Mouse (Mus musculus): ENCODE data around the gene Cwc27. TPM values are rescaled to one million over a fixed set of nuclear protein-coding genes. Genes with fewer than 3 reads are reported as not detected.

Gene Cwc27
- polyA plus RNA-seq, 1 experiment from 2014 or later: 25.4 TPM

DNA sequence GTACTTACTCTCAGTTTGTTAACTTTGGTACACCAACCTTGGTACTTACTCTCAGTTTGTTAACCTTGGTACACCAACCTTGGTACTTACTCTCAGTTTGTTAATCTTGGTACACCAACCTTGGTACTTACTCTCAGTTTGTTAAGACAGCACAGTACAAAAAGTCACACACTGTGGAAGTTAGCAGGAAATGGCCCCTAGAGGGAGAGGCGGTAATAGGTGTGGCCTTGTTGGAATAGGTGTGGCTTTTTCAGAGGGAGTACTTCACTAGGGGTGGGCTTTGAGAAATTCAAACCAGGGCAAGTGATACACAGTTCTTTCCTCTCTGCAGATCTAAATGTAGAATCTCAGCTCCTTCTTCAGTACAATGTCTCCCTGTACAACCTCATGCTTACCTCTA is 172.8 kb downstream of the Cwc27 start:
- no peak overlapping the region for H3K4me3 ChIP-seq (replicated peaks; ENCODE audit: low read depth, low read length)
- H3K4me1 ChIP-seq (replicated peaks; ENCODE audit: insufficient read depth, low read length): peaks cover 6% of the 10 kb centered on the region; the same call in 1 of the 2 replicates
- no peaks in the 10 kb centered on the region for H3K27me3 ChIP-seq (ENCODE audit: insufficient read depth, low read length)
- no peaks in the 10 kb centered on the region for H3K9me3 ChIP-seq (replicated peaks; ENCODE audit: low read length)
- H3K36me3 ChIP-seq (ENCODE audit: insufficient read depth, low read length): no peaks in the 10 kb centered on the region
- H3K27ac ChIP-seq: no peak overlapping the region
- no peak for TF ChIP-seq CTCF (IDR thresholded peaks at IDR 0.05; ENCODE audit: low read depth)
- no peak overlapping the region for H3K4me2 ChIP-seq (ENCODE audit: low read length)
- no peak overlapping the region for H3K9ac ChIP-seq (ENCODE audit: low read depth, low read length)
- ATAC-seq (replicated peaks; ENCODE audit: low FRiP score, low read depth) (no peak), DNase-seq (ENCODE audit: low spot score) (no peak)
- WGBS: 76% methylated on average over 1 of the region's 1 CpGs

DNA sequence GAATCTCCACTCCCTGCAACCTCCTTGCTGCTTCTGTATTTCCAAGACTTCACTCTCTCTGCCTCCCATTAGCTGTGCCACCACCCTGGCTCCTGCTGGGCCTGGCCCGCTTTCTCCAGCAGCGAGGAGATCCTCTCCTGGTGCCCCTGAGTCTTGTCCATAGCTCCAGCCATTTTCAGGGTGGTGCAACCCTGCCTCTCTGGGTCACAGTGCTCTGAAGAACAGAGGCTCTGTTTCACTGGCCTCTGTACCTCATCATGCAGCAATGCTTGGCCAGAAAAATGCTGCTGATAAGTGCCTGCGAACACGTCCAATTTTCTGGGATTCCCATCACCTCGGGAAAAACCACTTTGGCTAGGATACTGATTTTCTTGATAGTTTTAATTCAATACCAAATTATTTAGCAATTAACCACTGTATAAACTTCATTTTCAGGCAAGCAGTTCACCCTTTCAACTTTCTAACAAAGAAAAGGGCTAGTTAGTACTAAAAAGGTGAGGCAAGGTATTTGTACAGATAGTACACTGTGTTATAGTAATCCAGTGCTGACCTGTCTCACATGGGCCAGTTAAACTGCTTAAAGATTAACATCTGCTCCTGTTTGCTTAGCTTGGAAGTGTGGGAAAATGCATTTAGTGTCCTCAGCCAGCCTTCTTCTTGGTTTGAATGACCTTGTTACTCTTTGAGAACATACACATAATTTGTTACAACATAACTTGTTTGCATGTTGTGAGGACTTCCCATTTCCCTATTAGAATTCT is 176.1 kb downstream of the Cwc27 start:
- Histone ChIP-seq H3K9me3 (replicated peaks; ENCODE audit: low read length) (no peaks in the 10 kb centered on the region), H3K4me3 (replicated peaks; ENCODE audit: low read depth, low read length) (no peak overlapping the region), H3K36me3 (ENCODE audit: insufficient read depth, low read length) (no peaks in the 10 kb centered on the region), H3K9ac (ENCODE audit: low read depth, low read length) (0 out of 2 replicates have a peak overlapping the region, but pooled peaks have one; percentile 27), H3K27ac (peak overlapping the region; percentile 91), H3K27me3 (ENCODE audit: insufficient read depth, low read length) (no peaks in the 10 kb centered on the region), H3K4me2 (ENCODE audit: low read length) (no peak overlapping the region), H3K4me1 (replicated peaks; ENCODE audit: insufficient read depth, low read length) (peaks cover 7% of the 10 kb centered on the region; the same call in 1 of the 2 replicates)
- peak; percentile 48 for DNase-seq (ENCODE audit: low spot score)
- peak; percentile 86 for ATAC-seq (replicated peaks; ENCODE audit: low FRiP score, low read depth)
- no peak for TF ChIP-seq CTCF (IDR thresholded peaks at IDR 0.05; ENCODE audit: low read depth)
- 59% methylated on average over 5 of the region's 5 CpGs for WGBS

DNA sequence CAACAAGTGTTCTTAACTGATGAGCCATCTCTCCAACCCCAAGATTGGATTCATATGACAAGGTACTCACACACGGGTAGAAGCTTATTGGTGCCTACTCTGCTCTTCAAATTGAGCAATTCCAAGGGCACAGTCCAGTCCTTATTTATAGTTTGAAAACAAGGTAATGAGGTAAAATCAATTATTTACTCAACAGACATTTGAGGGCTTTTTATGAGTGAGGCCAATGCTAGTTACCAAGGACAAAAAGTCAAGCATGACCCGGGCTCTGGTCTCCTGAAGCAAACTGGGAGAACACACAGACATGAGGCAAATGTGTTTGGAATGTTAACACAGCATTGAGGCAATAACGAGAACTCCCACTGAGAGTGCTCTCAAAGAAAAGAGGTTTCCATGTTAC is 178.0 kb downstream of the Cwc27 start:
- Histone ChIP-seq H3K36me3 (ENCODE audit: insufficient read depth, low read length) (no peaks in the 10 kb centered on the region), H3K4me2 (ENCODE audit: low read length) (no peak overlapping the region), H3K4me3 (replicated peaks; ENCODE audit: low read depth, low read length) (no peak overlapping the region), H3K9me3 (replicated peaks; ENCODE audit: low read length) (no peaks in the 10 kb centered on the region), H3K27ac (peak overlapping the region; percentile 85; the same call in 1 of the 2 replicates), H3K9ac (ENCODE audit: low read depth, low read length) (no peak overlapping the region), H3K27me3 (ENCODE audit: insufficient read depth, low read length) (no peaks in the 10 kb centered on the region), H3K4me1 (replicated peaks; ENCODE audit: insufficient read depth, low read length) (peaks cover 7% of the 10 kb centered on the region; the same call in 1 of the 2 replicates)
- no peak for TF ChIP-seq CTCF (IDR thresholded peaks at IDR 0.05; ENCODE audit: low read depth)
- ATAC-seq (replicated peaks; ENCODE audit: low FRiP score, low read depth) (peak; percentile 66), DNase-seq (ENCODE audit: low spot score) (peak; percentile 36)
- 62% methylated on average over 3 of the region's 3 CpGs for WGBS

DNA sequence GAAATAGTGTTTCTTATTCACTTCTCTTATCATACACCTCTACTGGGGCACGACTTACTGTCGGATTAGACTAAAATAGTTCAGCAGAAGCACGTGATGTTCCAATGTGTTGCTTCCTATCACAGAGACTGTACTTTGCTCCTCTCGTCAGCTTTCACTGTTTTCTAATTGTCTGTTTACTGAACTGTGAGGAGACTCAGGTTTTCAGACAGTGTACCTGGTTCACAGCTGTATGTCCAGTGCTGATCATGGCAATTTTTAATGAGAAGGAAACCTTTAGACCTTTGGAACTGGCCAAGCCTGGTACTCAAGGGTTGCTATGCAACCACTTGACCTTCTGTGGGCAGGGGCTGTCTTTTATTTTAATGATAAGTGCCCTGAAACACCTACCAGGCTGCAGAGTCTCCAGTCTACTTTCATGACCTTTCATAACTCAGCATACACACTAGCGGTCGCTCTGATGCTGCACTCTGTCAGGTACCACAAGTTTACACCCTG is 180.9 kb downstream of the Cwc27 start:
- H3K4me2 ChIP-seq (ENCODE audit: low read length): no peak overlapping the region
- ATAC-seq (replicated peaks; ENCODE audit: low FRiP score, low read depth) (peak; percentile 94), DNase-seq (ENCODE audit: low spot score) (peak; percentile 34)
- no peaks in the 10 kb centered on the region for H3K9me3 ChIP-seq (replicated peaks; ENCODE audit: low read length)
- no peaks in the 10 kb centered on the region for H3K27me3 ChIP-seq (ENCODE audit: insufficient read depth, low read length)
- no peak overlapping the region for H3K4me3 ChIP-seq (replicated peaks; ENCODE audit: low read depth, low read length)
- H3K27ac ChIP-seq: peak overlapping the region; percentile 5; the same call in 1 of the 2 replicates
- H3K36me3 ChIP-seq (ENCODE audit: insufficient read depth, low read length): no peaks in the 10 kb centered on the region
- H3K4me1 ChIP-seq (replicated peaks; ENCODE audit: insufficient read depth, low read length): peaks cover 12% of the 10 kb centered on the region; the same call in 1 of the 2 replicates
- no peak overlapping the region for H3K9ac ChIP-seq (ENCODE audit: low read depth, low read length)
- no peak for TF ChIP-seq CTCF (IDR thresholded peaks at IDR 0.05; ENCODE audit: low read depth)
- WGBS: 57% methylated on average over 6 of the region's 6 CpGs

DNA sequence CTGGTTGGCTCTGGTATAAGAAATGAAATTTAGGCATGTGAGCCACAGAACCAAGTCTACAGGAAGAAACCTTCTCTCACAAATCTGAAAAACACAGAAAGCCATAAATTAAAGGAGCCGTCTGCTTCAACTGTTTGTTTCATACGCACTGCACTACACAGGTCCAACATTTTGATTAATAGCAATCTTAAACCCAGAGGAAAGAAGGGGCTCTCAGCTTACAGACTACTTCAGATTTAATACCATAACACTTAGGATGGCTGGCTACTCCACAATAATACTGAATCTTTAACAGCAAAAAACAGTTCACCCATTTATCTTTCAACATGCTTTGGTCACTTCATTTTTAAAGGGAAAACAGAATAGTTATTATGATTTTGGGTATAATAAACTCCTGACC is 182.2 kb downstream of the Cwc27 start:
- H3K9me3 ChIP-seq (replicated peaks; ENCODE audit: low read length): no peaks in the 10 kb centered on the region
- H3K4me1 ChIP-seq (replicated peaks; ENCODE audit: insufficient read depth, low read length): peaks cover 8% of the 10 kb centered on the region; the same call in 1 of the 2 replicates
- ATAC-seq (replicated peaks; ENCODE audit: low FRiP score, low read depth): no peak
- H3K27me3 ChIP-seq (ENCODE audit: insufficient read depth, low read length): no peaks in the 10 kb centered on the region
- peaks cover 5% of the 10 kb centered on the region; the same call in 1 of the 2 replicates for H3K36me3 ChIP-seq (ENCODE audit: insufficient read depth, low read length)
- no peak overlapping the region for H3K4me2 ChIP-seq (ENCODE audit: low read length)
- H3K27ac ChIP-seq: no peak overlapping the region
- no peak for TF ChIP-seq CTCF (IDR thresholded peaks at IDR 0.05; ENCODE audit: low read depth)
- H3K4me3 ChIP-seq (replicated peaks; ENCODE audit: low read depth, low read length): no peak overlapping the region
- 27% methylated on average over 2 of the region's 2 CpGs for WGBS
- DNase-seq (ENCODE audit: low spot score): peak; percentile 65
- no peak overlapping the region for H3K9ac ChIP-seq (ENCODE audit: low read depth, low read length)

DNA sequence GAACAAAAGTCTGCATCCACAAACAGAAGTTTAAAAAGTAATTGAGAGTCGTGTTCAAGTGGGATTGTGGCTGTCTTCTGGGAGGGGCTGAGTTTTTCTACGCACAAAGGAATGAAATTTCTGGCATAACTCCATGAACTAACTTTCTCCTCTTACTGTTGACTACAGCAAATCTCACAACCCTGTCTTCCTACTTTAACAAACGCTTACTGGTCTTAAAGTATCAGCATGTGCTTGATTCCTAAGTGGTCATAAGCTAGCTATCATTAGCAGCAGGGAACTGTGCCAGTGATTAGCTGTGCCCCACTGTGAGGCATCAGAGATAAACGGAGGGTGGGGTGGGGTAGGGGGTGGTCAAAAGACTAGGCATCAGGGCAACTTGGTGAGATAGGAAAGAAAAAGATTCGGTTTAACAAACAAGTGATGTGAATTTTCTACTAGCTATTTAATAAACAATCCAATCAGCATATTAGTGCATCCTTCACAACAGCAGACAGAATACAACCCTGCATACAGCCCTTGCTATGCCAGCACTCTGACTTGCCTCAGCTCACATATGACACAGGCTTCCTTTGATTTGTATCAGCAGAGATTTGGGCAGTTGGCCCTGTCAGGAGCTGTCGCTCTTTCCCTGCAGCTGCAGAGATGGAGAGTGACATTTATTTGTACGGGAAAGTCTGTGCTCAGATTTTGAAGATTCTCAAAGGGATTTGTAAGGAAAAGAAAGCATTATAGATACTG is 184.3 kb downstream of the Cwc27 start:
- peak; percentile 80 for DNase-seq (ENCODE audit: low spot score)
- Histone ChIP-seq H3K27ac (peak overlapping the region; percentile 68; the same call in 1 of the 2 replicates), H3K9ac (ENCODE audit: low read depth, low read length) (no peak overlapping the region), H3K27me3 (ENCODE audit: insufficient read depth, low read length) (no peaks in the 10 kb centered on the region), H3K9me3 (replicated peaks; ENCODE audit: low read length) (no peaks in the 10 kb centered on the region), H3K36me3 (ENCODE audit: insufficient read depth, low read length) (peaks cover 5% of the 10 kb centered on the region; the same call in 1 of the 2 replicates), H3K4me1 (replicated peaks; ENCODE audit: insufficient read depth, low read length) (peaks cover 6% of the 10 kb centered on the region; the same call in 1 of the 2 replicates), H3K4me3 (replicated peaks; ENCODE audit: low read depth, low read length) (no peak overlapping the region), H3K4me2 (ENCODE audit: low read length) (no peak overlapping the region)
- 59% methylated on average over 7 of the region's 7 CpGs for WGBS
- no peak for ATAC-seq (replicated peaks; ENCODE audit: low FRiP score, low read depth)
- TF ChIP-seq CTCF (IDR thresholded peaks at IDR 0.05; ENCODE audit: low read depth): no peak
